Mouse (Mus musculus) left cerebral cortex, postnatal 36 days (tissue): ENCODE data around the gene Nrap. TPM values are rescaled to one million over a fixed set of nuclear protein-coding genes. Genes with fewer than 3 reads are reported as not detected.
A peak's percentile ranks its signal among the peaks of the same experiment; 100 is the strongest.
"Not testable (repeated sequence)": the region's sequence is repeated elsewhere in the genome, so short reads cannot be mapped to it uniquely, and the experiment has no call there.

ENCODE experiments used
- DNase-seq, 2 experiments: peaks; one replicate each; pipeline ENCODE4 v3.0.0; 2021 to 2022; ENCODE audit warnings: low spot score in 2 of 2, mixed read lengths in 1 of 2
- intact Hi-C: fragments of 180-260 bp; cut with DNase I; formaldehyde crosslinking; loops from one replicate; pipeline ENCODE4 v1.15.1; 2025
- total RNA-seq, 2 experiments: library from RNA; stranded (reverse); gene quantifications; 2 replicates each; pipeline ENCODE4 v1.2.3; 2021

Nrap gene
- total RNA-seq, result under 1 TPM; 0.64 to 0.66 TPM

GRCm38 (mm10) chr19:56389879-56390278 lies at the start of gene Nrap:
Gene Nrap (minus strand): TSS chr19:56390037.
- intact Hi-C loops, result no loop called here
- DNase-seq, result no peak

GRCm38 (mm10) chr19:56439072-56439434 lies 49.2 kb upstream of the Nrap start:
- intact Hi-C loops, result no loop called here
- no peak for DNase-seq

GRCm38 (mm10) chr19:56438357-56439071 lies 48.7 kb upstream of the Nrap start:
- intact Hi-C loops, result no loop called here
- no peak for DNase-seq

GRCm38 (mm10) chr19:56436380-56436779 lies 46.5 kb upstream of the Nrap start:
- intact Hi-C loops, result no loop called here
- DNase-seq, result no peak

GRCm38 (mm10) chr19:56433581-56433980 lies 43.7 kb upstream of the Nrap start:
- intact Hi-C loops, result no loop called here
- no peak for DNase-seq

- DNase-seq, result no peak
- intact Hi-C loops, result no loop called here
Measured at GRCm38 (mm10) chr19:56432706-56433105, 42.9 kb upstream of the Nrap start.

GRCm38 (mm10) chr19:56430369-56430768 lies 40.5 kb upstream of the Nrap start:
- intact Hi-C loops, result no loop called here
- no peak for DNase-seq

- intact Hi-C loops, result no loop called here
- DNase-seq, result no peak
Measured at GRCm38 (mm10) chr19:56425492-56425891, 35.7 kb upstream of the Nrap start.

GRCm38 (mm10) chr19:56424606-56425395 lies 35.0 kb upstream of the Nrap start:
- intact Hi-C loops, result loop anchor here (5.0 kb wide), 2 partner anchors 142 to 298 kb away; partner anchors contain the start of gene Adrb1
- no peak for DNase-seq

GRCm38 (mm10) chr19:56423370-56423769 lies 33.5 kb upstream of the Nrap start:
- peak in 1 of 2 experiments; percentile 57 for DNase-seq
- intact Hi-C loops, result loop anchor here (1.0 to 5.0 kb wide), 3 partner anchors 144 to 354 kb away; partner anchors contain the start of gene Adrb1

- intact Hi-C loops, result loop anchor here (1.0 to 5.0 kb wide), 3 partner anchors 145 to 355 kb away; partner anchors contain the start of gene Adrb1
- DNase-seq, result peak; percentile 91 to 94
Measured at GRCm38 (mm10) chr19:56422476-56423338, 32.9 kb upstream of the Nrap start.

GRCm38 (mm10) chr19:56420345-56420744 lies 30.5 kb upstream of the Nrap start:
- intact Hi-C loops, result loop anchor here (5.0 kb wide), 2 partner anchors 147 to 302 kb away; partner anchors contain the start of gene Adrb1

GRCm38 (mm10) chr19:56419452-56419851 lies 29.6 kb upstream of the Nrap start:
- intact Hi-C loops, result no loop called here
- no peak for DNase-seq

More at GRCm38 (mm10) chr19:56420345-56420744, 30.5 kb upstream of the Nrap start:
- no peak for DNase-seq

GRCm38 (mm10) chr19:56418404-56418803 lies 28.6 kb upstream of the Nrap start:
- DNase-seq, result no peak
- intact Hi-C loops, result no loop called here

- DNase-seq, intact Hi-C loops: not testable (repeated sequence)
Measured at GRCm38 (mm10) chr19:56409884-56410283, 20.0 kb upstream of the Nrap start.

GRCm38 (mm10) chr19:56406581-56406980 lies 16.7 kb upstream of the Nrap start:
- no peak for DNase-seq
- intact Hi-C loops, result no loop called here

- intact Hi-C loops, result no loop called here
- DNase-seq, result no peak
Measured at GRCm38 (mm10) chr19:56405824-56406223, 16.0 kb upstream of the Nrap start.

- no peak for DNase-seq
- intact Hi-C loops, result no loop called here
Measured at GRCm38 (mm10) chr19:56401864-56402263, 12.0 kb upstream of the Nrap start.

- intact Hi-C loops, result no loop called here
- DNase-seq, result no peak
Measured at GRCm38 (mm10) chr19:56400200-56400599, 10.4 kb upstream of the Nrap start.

- intact Hi-C loops, result no loop called here
- DNase-seq, result no peak
Measured at GRCm38 (mm10) chr19:56398528-56398795, 8.6 kb upstream of the Nrap start.
